Mouse (Mus musculus) kidney, adult 9 months (tissue): ENCODE data around the gene Arpp21.

Experiments
- DNase-seq: peaks from one replicate; pipeline ENCODE4 v3.0.0; 2022

Gene Arpp21

GRCm38 (mm10) chr9:112230716-112231361 is 4.9 kb downstream of the Arpp21 start:
- no peak for DNase-seq

- no peak for DNase-seq
Measured at GRCm38 (mm10) chr9:112228470-112228869, 7.3 kb downstream of the Arpp21 start.

DNA sequence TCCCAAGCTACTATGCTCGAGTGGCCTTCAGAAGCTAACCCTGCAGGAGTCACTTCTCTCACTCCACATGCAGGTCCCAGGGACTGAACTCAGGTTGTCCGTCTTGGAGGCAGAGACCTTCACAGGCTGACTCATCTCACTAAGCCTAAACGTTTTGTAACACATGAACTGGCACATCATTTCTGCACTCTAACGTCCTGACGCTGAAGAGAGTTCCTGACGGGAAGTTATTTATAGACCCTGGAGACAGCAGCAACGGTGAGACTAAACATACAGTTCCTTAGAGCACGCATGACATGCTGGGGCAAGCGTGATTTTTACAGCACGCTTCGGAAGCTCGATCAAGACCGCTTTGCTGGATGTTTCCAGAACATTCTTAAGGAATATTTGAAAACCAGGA is 8.6 kb downstream of the Arpp21 start:
- no peak for DNase-seq

- DNase-seq, result no peak
Measured at GRCm38 (mm10) chr9:112226511-112226910, 9.2 kb downstream of the Arpp21 start.

- no peak for DNase-seq
Measured at GRCm38 (mm10) chr9:112225046-112225445, 10.7 kb downstream of the Arpp21 start.

DNA sequence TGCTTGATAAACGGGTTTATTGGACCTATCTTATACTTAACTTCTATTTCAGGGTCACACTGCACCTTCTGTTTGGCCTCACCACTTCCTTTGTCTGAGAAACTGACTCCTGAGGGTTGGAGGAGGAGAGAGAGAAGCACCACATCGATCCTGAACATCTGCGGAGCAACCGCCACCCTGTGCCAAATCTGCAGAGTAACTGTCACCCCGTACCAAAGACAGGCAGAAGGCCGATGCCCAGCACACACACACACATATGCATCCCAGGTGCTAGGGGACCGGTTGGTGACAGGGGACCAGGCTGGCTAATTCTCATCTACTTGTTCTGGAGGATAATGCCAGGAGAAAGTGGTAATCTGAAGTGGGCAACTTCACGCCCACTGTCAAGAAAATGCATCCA is 16.4 kb downstream of the Arpp21 start:
- DNase-seq, result no peak

DNA sequence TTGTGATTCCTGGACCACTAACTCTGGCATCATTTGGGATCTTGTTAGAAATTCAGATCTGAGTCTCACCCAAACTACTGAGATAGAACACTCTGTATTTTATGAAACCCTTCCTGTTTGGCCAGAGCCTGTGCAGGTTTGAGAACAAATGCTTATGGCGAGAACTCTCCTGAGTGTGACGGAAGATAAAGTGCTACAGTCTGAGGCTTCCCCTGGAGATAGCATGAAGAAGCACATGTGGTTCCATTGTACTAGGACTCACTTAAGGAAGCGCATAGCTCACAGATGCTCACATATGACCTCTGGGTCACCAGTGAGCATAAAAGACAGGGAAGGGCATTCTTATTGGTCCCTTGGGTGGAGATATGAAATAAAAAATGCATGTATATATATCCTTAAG is 17.5 kb downstream of the Arpp21 start:
- DNase-seq, result no peak

DNA sequence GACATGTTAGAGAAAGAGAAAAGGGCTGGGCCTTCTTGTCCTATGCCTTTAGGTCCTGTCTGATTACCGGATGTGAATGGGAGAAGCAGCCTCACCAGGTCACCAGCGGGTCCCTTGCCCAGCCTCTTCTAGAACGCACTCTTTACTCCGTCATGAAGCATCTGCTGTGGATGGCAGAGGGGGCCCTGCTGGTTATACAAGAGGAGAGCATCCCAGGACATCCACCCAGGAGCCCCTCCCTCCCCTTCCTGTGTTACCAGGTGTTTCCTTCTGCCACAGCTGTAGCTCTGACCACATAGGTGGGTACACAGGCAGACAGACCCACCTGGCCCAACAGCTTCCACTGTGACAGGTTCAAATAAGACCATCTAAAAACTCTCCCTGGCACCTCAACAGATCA is 18.6 kb downstream of the Arpp21 start:
- DNase-seq, result no peak

DNA sequence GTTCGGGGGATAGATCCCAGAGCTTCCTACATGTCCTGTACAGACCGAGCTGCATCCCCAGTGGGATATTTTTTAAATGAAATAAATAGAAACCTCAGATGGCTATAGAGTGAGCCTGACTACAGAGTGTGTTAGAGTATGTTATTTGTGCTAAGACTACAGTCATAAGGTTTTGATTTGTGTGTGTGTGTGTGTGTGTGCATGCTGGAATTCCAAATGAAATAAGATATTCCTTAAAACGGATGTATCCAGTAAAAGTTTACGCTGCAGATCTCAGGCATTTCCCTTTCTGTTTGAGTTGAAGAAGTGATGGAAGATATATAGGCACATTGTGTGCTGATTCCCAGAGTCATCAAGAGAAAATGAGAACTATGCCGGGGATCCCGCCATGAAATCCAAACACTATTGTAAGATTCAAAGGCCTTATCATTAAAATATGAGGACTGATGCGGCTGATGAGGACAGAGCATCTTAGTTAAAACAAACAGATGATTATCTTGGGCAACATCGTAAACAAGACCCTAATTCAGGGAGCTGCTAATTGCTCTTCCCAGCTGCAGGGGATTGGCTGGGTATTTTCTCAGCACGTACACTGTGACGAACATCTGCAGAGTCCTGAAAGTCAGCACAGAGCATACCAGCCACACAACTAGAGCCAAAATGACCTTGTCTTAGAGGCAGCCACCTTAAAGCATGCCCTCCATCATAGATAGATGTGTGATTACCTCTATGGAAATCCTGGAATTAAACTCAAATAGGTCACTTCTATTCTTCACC is 20.5 kb downstream of the Arpp21 start:
- DNase-seq, result no peak

GRCm38 (mm10) chr9:112213411-112214255 is 22.1 kb downstream of the Arpp21 start:
- DNase-seq, result peak; percentile 6

- no peak for DNase-seq
Measured at GRCm38 (mm10) chr9:112209803-112210202, 25.9 kb downstream of the Arpp21 start.

DNA sequence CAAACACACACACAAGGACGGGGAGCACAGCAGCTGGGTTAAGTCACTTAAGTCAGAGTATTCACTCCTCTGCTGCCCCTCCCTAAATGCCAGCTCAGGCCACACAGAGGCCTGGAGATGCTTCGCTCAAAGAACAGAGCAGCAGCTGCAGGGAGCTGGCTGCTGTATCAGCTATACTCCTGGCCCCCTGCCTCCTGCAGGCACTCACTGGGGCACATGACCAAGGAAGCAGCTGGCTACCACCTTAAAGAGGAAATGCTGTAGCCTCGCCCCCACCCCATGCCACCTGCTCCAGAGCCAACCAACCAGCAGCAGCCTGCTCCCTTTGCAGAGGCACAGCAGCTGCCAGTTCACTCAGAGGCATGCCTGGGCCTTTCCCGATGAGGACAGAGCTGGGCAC is 28.0 kb downstream of the Arpp21 start:
- no peak for DNase-seq

DNA sequence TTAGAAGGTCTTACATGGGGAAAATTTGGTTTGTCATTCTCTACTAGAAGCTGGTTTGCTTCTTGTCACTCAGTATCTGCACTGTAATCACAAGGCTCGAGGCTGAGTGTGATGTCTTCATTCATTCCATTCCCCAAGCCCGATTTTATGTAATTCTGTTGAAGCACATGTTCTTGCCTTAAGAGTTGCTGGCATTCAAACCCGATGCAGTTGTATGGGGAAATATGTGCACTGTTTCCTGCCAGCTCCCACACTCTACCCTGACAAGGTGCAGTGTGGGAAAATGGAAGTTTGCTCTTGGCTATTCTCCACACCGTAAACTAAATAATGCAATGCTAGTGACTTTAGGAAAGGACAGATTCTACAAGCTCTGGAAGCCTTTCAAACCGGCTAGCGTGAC is 37.4 kb downstream of the Arpp21 start:
- no peak for DNase-seq

- no peak for DNase-seq
Measured at GRCm38 (mm10) chr9:112194049-112194448, 41.7 kb downstream of the Arpp21 start.

- DNase-seq, result no peak
Measured at GRCm38 (mm10) chr9:112189394-112189793, 46.3 kb downstream of the Arpp21 start.

DNA sequence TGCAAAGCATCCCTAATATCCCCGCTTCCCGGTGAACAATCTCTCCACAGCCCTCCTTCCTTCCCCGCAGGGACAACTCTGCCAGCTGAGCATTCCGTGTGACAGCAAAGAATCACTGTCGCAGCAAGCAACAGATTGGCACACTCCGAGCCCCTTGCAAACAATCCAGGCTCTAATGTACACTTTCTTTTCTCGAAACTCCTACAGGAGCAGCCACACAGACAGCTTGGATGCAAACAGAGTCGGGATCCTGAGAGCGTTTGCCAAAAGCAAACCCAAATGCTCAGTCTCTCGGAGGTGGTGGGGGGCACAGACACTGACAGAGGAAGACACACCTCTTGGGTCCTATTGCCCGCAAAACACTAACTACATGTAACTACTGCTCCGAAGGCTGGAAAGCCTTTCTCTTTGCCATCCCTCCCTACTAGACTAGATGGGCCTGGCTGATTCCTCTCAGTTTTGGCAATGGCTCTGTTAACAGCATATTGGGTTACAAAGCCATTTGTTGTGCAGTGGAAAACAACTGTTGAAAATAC is 47.3 kb downstream of the Arpp21 start:
- DNase-seq, result no peak

DNA sequence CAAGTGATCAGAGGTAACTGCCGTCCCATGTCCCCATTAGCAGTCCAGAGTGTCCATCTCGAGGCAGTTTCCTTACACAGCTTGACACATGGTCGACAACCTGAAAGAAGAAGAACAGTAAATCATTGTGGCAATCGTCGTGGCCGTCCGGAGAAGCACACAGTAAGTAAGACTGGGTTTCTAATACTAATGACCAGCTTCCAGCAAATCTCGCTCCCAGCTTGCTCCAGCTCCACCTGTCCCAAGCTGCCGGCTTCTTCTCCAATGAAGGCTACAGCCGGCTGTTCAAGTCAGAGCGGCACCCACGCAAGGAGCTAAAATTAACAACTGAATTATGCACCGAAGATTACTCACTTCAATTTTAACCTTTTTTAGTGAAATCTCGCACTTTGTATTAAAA is 48.1 kb downstream of the Arpp21 start:
- no peak for DNase-seq

- no peak for DNase-seq
Measured at GRCm38 (mm10) chr9:112186336-112187305, 49.1 kb downstream of the Arpp21 start.

DNA sequence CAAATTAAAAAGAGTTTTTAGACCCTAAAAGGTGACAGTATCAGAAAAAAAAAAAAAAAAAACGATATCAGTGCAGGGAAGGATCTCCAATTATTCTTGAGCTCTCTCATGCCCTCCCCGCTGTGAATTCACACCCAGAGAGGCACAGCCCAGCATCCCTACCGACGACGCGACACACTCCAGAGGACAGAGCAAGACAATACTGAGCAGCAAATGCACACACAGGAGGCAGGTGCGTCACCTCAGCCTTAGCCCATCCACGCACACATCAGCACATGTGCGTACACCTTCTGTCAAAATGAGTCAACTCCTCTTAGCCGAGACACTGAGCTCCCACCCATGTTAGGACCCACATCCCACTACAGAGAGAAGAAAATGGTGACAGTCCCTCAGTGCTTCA is 50.0 kb downstream of the Arpp21 start:
- DNase-seq, result no peak

- no peak for DNase-seq
Measured at GRCm38 (mm10) chr9:112182738-112183137, 53.0 kb downstream of the Arpp21 start.

DNA sequence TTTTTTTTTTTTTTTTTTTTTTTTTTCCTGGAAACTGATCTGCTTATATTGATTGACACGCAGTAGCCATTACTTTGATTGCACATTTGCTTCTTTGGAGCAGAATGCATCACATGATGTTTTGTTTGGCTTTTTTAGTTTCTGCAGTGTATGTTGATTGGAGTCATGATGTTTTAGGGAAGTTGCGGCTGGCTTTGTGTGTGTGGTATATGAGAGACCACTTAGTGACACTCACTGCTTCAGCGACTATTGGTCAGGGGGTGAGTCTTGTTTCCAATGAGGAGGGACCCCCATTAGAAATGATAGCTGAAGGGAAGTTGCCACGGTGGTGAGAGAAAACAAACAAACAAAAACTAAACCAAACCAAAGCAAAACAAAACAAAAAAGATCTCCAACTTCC is 55.7 kb downstream of the Arpp21 start:
- no peak for DNase-seq

GRCm38 (mm10) chr9:112178438-112178837 is 57.3 kb downstream of the Arpp21 start:
- no peak for DNase-seq
